Mouse (Mus musculus): ENCODE measurements at regions not wholly inside any gene's neighbourhood (a gene's known extent, or its start where the extent isn't known, plus 50 kb on each side); places are given as distances from the start of the nearest gene placed in this dataset.
"Not testable (repeated sequence)": the region's sequence is repeated elsewhere in the genome, so short reads cannot be mapped to it uniquely, and the experiment has no call there.

- intact Hi-C loops (cut with DNase I); DNase-seq (ENCODE audit: low spot score in 2 of 2): not testable (repeated sequence)
Observed at GRCm38 (mm10) chr15:34027111-34027510, 330.6 kb downstream of the 9430069I07Rik start.

DNA sequence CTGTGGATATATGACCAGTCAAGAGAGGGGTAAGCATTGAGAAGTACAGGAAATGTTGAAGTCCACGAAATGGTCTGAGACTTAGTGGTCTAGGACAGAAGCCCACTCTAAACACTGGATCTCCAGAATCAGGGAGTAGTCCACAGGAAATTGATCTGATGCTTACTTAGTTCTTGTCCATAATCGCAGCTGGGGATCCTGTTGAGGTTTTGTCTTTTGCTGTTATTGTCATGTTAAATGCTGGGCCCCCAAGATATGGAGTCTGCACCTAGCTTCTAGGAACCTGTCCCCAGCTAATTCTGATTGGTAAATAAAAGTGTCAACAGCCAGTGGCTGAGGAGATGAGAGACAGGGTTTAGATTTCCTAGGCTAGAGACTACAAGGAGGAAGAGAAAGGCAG is 332.3 kb downstream of the 9430069I07Rik start:
- intact Hi-C loops (cut with DNase I): no loop called here

DNA sequence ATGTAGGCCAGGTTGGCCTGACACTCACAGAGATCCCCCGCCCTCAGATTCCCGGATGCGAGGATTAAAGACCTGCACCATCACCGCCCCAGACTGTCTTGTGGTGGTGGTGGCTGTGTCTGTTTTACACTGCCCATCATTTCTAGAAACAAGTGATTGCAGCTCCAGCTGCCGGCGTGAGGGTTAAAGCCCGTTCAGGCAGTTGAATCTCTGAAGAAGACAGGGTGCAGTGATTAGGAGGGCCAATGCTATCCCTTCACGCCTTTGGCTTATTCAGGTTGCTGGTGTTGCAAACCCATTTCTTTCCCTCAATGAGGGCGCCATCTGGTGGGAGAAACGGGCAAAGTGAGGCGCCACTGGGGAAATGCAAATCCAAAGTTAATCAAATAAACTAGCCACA is 335.8 kb downstream of the 9430069I07Rik start:
- intact Hi-C loops (cut with DNase I): no loop called here
- DNase-seq (ENCODE audit: low spot score in 2 of 2): peak; percentile 78 to 79

More for the DNA sequence above, 332.3 kb downstream of the 9430069I07Rik start:
- DNase-seq (ENCODE audit: low spot score in 2 of 2): no peak

DNA sequence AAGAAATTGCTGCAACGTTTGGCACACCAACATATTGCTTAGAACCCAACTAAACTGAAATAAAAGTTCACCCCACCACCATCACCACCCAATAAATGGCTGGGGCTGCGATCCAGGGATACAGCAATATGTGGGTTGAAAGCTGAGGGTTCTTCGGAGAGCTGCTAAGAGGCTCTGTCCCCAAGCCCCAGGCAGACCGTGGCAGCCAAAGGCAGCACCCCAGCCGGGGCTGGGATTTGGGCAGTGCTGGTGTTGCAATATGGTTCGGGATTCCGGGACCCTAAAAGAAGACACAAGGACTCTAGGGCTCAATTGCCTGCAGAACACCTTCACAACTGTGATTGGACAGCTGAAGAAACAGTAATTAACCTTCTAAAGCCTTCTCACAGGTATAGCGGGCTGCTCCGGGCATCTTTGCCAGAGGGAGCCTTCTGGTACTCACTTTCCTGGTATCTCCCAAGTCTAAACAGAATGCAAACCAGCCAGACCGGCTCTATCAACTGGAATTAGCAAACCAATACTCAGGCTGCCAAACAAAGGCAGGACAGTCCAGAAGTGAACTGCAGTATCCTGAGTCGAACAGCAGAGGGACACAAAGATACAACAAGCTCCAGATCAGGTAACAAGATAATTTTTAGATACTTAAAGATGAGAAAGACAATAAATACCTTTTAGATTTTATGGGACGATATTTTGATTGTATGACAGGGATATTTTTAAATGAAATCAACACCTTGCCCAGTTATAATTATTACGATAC is 341.1 kb downstream of the 9430069I07Rik start:
- intact Hi-C loops (cut with DNase I): no loop called here
- DNase-seq (ENCODE audit: low spot score in 2 of 2): peak; percentile 11 to 19

DNA sequence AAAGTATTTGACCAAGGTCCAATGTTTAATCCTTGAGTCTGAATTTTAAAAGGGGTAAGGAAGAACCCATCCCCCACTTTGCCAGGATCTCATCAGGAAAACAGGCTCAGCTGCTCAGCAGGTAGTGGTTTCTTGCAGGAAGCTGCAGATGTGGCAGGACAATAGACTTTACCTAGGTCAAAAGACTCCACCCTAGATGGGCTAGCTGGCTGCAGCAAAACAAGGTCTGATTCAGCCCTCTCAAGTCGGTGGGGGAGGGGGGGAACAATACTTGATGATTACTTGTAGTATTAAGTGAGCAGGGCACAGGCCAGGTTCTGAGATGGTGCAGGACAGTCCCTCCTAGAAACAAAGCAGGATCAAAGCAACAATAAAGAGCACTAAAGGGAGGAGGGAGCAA is 349.1 kb downstream of the 9430069I07Rik start:
- no peak for DNase-seq (ENCODE audit: low spot score in 2 of 2)
- intact Hi-C loops (cut with DNase I): no loop called here

GRCm38 (mm10) chr15:33992383-33992782 is 365.3 kb downstream of the 9430069I07Rik start:
- DNase-seq (ENCODE audit: low spot score in 2 of 2): peak; percentile 11 to 64
- intact Hi-C loops (cut with DNase I): no loop called here

- intact Hi-C loops (cut with DNase I): no loop called here
- peak; percentile 11 to 21 for DNase-seq (ENCODE audit: low spot score in 2 of 2)
Observed at GRCm38 (mm10) chr15:33975077-33975476, 382.6 kb downstream of the 9430069I07Rik start.

DNA sequence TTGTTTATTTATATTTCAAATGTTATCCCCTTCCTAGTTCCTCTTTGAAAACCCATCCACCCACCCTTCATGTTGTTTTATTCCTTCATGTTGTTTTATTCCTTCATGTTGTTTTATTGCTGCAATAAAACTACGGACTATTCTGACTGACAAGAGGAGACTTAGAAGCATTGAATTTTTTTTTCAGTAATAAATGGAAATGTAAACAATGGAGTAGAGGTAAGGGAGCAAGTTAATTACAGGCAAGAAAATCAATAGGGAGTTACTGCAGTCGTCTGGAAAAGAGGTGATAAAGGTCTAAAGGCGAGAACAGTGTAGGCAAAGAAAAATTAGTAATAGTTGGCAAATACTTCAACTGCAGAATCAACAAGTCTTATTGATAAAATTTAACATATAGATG is 384.2 kb downstream of the 9430069I07Rik start:
- no peak for DNase-seq (ENCODE audit: low spot score in 2 of 2)
- intact Hi-C loops (cut with DNase I): no loop called here

DNA sequence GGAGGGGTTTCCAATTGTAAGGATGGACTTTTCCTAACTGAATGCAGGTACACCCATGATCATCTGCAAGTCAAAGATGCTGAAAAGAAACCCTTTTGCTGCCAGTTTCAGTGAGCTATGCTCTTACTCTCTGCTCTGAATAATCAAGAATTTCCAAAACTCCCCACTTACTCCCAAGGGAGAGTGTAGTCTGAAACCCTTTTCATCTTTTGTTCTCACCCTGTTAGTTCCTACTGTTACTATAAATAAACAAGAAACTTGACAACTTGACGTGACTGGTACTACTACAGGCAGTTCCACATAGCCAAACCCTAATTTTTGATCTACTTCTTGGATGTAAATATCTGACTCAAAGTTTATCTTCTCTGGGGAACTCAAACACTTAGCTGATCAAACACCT is 388.3 kb downstream of the 9430069I07Rik start:
- intact Hi-C loops (cut with DNase I): no loop called here

GRCm38 (mm10) chr15:33935013-33935664 is 422.5 kb downstream of the 9430069I07Rik start:
- DNase-seq (ENCODE audit: low spot score in 2 of 2): peak in 1 of 2 experiments; percentile 14

More for the DNA sequence above, 388.3 kb downstream of the 9430069I07Rik start:
- DNase-seq (ENCODE audit: low spot score in 2 of 2): no peak

DNA sequence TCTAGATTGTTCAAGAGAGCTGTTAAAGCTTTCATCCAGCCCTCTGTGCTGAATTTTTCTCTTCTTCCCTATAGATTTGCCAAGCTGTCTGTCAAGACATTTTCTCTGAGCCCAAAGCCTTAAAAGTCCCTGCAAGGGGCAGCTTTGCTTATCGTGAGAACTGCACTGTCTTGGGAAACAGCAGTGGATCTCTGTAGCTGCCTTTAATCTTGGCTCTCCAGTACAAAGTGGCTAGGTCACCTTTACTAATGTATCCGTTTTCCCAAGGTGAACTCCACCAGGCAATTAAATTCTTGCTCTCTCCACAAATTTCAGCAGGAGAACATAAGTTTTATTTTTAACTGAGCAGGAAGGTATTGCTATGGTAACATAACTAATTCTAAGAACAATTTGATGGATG is 431.2 kb downstream of the 9430069I07Rik start:
- no peak for DNase-seq (ENCODE audit: low spot score in 2 of 2)
- intact Hi-C loops (cut with DNase I): no loop called here

More at GRCm38 (mm10) chr15:33935013-33935664, 422.5 kb downstream of the 9430069I07Rik start:
- intact Hi-C loops (cut with DNase I): no loop called here

DNA sequence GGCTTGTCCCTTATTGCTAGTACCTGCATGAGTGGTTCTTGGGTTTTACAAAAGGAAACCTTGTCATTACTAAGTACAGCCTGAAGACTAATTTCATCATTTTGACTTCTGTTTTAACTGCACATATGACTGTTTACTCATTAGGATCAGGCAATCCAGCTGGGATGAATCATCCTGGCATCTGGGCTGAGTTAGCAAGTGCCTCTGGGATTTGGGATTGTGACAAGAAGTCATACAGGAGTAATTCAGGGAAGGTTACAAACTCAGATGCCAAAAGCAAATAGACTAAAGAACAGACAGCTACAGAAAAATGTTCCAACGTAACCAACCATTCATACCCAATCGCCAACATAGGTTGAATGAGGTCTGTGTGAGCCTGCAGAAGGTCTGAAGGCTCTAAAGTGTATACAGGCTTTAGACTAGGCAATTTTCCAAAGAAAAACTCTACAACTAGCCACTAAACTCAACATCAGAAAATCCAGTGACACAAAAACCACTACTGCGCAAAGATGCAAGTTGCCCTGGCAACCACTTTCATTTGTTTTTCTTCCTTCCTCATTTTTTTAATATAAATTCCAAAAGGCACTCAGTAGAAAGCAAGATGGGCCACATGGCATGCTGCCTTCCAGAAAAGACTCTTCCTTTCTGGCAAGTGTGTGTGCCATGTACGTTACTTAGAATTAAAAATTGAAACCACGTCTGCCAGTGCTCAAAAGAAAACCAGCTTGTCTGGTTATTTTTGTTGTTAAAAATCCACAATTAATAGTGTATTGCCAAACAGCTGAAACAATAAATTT is 433.4 kb downstream of the 9430069I07Rik start:
- intact Hi-C loops (cut with DNase I): no loop called here
- peak; percentile 27 to 59 for DNase-seq (ENCODE audit: low spot score in 2 of 2)

- intact Hi-C loops (cut with DNase I): loop anchor here (5.0 kb wide), 1 partner anchor 238 kb away; no protein-coding TSS in a partner anchor
Observed at GRCm38 (mm10) chr15:33914891-33915290, 442.8 kb downstream of the 9430069I07Rik start.

GRCm38 (mm10) chr15:33906727-33907479 is 450.8 kb downstream of the 9430069I07Rik start:
- DNase-seq (ENCODE audit: low spot score in 2 of 2): peak; percentile 9 to 87
- intact Hi-C loops (cut with DNase I): no loop called here

More at GRCm38 (mm10) chr15:33914891-33915290, 442.8 kb downstream of the 9430069I07Rik start:
- no peak for DNase-seq (ENCODE audit: low spot score in 2 of 2)

DNA sequence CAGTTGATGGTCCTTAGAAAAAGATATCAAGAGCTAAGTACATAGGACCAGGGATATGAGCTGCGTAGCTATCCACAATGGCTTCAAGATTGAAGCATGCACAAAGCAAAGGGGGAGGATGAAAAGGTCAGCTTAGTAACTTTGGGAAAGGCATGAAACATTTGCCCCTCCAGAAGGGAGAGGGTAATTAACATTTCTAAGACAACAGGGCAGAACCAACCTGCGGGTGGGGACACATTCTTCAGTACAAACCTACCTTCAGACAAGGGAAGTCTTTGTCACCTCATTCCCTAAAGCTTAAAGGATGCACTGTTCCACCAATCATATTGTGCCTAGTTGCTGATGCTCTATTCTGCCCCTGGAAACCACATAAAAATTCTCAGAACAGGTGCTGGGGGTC is 461.6 kb downstream of the 9430069I07Rik start:
- DNase-seq (ENCODE audit: low spot score in 2 of 2): no peak
- intact Hi-C loops (cut with DNase I): no loop called here

GRCm38 (mm10) chr15:33890606-33891005 is 467.1 kb downstream of the 9430069I07Rik start:
- intact Hi-C loops (cut with DNase I): no loop called here

GRCm38 (mm10) chr15:33888865-33889368 is 468.8 kb downstream of the 9430069I07Rik start:
- DNase-seq (ENCODE audit: low spot score in 2 of 2): no peak
- intact Hi-C loops (cut with DNase I): no loop called here

More at GRCm38 (mm10) chr15:33890606-33891005, 467.1 kb downstream of the 9430069I07Rik start:
- DNase-seq (ENCODE audit: low spot score in 2 of 2): no peak

- intact Hi-C loops (cut with DNase I): no loop called here
- DNase-seq (ENCODE audit: low spot score in 2 of 2): no peak
Observed at GRCm38 (mm10) chr15:33862224-33862752, 495.4 kb downstream of the 9430069I07Rik start.

Data from left cerebral cortex, postnatal 25 days (tissue).